Mouse (Mus musculus): Measurements from ENCODE around the gene Cd86. TPM values are rescaled to one million over a fixed set of nuclear protein-coding genes. Genes with fewer than 3 reads are reported as not detected.

Gene Cd86
- 10 to 100 TPM; 31.6 to 68.0 (median 48.2) TPM for polyA plus RNA-seq (2017; shearing (Covaris generic))

GRCm38 (mm10) chr16:36665782-36666181 is at the start of gene Cd86:
Gene Cd86, minus strand, starts transcription at chr16:36666081.
- ATAC-seq, result peak; percentile 28

GRCm38 (mm10) chr16:36711760-36712159 is 45.9 kb upstream of the Cd86 start:
- ATAC-seq, result no peak

DNA sequence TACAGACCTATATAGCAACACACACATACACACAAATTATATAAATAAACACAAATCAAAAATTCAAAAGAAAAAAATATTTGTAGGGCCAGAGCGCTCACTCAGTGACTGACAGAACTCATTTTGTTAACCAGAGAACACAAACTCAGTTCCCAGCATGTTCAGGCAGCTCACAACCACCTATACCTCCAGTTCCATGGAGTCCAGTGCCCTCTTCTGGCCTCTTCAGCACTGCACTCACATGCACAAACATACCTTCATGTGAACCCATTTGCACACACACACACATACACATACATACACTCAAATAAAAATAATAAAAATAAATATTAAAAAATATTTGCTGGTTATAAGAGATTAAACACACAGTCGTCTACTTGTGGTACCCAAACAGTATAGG is 44.9 kb upstream of the Cd86 start:
- ATAC-seq, result no peak

GRCm38 (mm10) chr16:36709405-36709804 is 43.5 kb upstream of the Cd86 start:
- ATAC-seq, result peak; percentile 89

DNA sequence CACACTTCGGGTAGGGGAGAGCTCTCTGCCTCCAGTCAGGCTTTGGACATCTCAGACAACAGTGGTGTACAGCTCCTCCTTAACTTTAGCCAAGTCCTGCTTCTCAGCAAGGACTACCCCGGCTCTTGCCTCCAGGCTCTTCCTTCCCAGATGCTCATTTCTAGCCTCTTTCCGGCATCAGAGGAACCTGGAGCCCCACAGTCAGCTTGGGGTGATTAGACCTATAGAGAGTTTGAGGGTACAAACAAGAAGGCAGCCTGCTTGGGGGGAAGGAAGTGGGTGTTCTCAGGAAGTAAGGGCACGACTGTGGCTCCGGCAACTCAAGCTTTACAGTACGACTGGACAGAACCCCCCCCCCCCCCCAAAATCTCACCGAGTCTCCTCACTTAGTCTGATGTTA is 42.9 kb upstream of the Cd86 start:
- ATAC-seq, result peak; percentile 62

- no peak for ATAC-seq
Observed at GRCm38 (mm10) chr16:36707702-36708423, 42.0 kb upstream of the Cd86 start.

DNA sequence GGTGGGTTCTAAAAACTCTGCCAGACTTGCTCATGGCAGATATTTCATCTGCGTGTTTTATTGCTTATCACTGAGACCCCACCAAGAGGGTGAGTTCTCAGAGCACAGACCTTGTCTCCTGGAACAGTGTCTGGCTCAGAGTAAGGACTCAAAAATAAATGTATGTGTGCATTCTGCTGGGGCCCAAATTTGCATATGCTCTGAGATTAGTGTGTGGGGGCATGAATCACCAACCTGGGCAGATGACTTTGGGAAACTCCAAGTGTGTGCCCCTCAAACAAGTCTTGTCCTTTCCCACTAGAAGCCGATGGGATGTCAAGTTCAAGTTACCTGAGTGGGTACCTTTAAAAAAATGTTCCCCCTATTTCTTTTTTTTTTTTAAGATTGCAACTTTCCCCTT is 34.6 kb upstream of the Cd86 start:
- ATAC-seq, result no peak

- no peak for ATAC-seq
Observed at GRCm38 (mm10) chr16:36697331-36697730, 31.4 kb upstream of the Cd86 start.

DNA sequence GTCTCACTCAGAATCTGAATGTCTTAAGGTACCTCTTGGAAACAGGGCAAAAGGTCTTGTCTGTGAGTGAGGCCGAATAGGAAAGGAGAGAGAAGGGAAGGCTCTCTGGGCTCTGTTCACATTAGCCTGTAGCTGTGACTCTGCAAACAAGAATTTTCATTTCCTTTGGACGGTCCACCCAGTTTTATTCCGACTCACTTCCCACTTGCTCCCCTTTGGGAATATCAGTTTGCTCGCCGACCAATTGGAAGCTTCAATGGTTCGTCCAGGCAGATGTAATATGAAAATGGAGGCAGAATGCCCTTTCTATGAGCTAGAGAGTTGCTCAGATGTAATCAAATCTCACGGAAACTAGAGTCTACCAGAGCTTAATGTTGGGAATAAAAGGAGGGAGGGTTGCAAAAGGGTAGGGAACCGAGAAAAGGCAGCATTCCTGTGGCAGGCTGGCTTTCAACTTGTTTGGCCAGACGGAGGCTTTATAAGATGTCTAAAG is 29.0 kb upstream of the Cd86 start:
- no peak for ATAC-seq

GRCm38 (mm10) chr16:36693818-36694413 is 28.0 kb upstream of the Cd86 start, which contains the start of gene Ildr1:
Gene Ildr1, plus strand, starts transcription at chr16:36693978.
- peak; percentile 99 for ATAC-seq

- ATAC-seq, result no peak
Observed at GRCm38 (mm10) chr16:36691484-36691883, 25.6 kb upstream of the Cd86 start.

DNA sequence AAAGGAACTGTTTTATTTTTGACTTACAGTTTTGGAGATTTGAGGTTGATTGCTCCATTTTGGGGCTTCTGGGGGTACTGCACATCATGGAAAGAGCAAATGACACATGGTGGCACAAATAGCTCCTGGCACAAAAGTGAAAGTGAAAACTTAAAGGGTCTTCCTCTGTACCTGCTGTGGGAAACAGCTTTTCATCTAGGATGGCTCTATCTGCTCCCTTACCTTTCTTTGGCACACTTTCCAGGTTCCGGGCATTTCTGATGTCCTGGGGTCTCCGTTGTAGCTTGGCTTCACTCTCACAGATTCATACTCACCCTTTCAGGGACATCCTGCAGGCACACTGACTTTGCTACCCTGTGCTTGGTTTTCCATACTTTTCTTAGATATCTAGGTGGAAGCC is 22.2 kb upstream of the Cd86 start:
- ATAC-seq, result no peak

- ATAC-seq, result peak; percentile 89
Observed at GRCm38 (mm10) chr16:36684325-36684918, 18.5 kb upstream of the Cd86 start.

GRCm38 (mm10) chr16:36681829-36682228 is 15.9 kb upstream of the Cd86 start:
- ATAC-seq, result peak; percentile 41

DNA sequence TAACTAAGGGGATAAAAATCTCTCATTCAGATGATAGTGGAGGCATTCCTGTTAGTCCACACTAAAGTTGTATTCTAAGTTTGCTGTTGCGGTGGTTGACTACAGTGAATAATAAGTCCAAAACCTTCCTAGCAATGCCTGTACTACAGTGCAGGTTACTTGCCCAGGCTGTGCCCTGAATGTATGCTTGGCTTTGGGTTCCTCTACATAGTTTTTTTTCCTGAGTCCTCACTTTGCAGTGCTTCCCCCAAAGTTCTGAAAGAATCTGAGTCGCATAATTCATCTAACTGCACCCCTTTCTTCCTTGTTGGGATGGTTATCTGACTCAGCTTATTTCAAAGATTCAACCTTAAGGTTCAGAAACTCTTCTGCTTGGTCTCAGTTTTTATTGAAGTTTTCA is 10.0 kb upstream of the Cd86 start:
- no peak for ATAC-seq

- ATAC-seq, result peak; percentile 42
Observed at GRCm38 (mm10) chr16:36675304-36675703, 9.4 kb upstream of the Cd86 start.

DNA sequence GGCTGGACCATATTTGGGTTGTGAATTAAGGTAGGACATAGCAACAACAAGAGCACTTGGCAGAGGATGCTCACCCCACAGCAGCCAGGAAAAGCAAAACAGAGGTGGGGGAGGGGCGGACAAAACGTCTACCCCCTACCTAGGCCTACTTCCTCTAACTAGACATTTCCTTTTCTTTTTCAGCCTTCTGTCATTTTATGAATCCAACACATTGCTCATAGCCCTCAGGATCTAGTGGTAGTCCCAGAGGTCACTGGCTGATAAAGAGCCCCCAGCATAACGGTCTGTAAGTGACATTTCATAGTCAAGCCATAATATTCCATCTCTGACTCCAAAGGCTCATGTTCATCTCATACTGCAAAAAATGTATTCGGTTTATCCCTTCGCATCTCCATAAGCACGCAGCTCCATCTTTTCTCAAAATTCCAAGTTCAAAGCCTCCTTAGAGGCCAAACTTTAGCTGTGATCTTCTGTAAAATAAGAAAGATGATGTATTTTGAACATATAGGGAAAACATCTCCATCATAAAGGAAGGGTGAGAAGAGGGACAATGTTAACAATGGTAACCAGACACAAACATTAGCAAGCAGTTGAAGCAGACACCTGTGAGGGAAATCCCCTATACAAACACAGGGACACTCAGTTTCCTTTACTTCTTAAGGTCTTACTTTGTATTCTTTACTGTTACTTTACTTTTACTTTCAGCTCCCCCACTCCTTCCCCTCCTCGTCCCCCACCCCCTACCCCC is 8.8 kb upstream of the Cd86 start:
- peak; percentile 90 for ATAC-seq

DNA sequence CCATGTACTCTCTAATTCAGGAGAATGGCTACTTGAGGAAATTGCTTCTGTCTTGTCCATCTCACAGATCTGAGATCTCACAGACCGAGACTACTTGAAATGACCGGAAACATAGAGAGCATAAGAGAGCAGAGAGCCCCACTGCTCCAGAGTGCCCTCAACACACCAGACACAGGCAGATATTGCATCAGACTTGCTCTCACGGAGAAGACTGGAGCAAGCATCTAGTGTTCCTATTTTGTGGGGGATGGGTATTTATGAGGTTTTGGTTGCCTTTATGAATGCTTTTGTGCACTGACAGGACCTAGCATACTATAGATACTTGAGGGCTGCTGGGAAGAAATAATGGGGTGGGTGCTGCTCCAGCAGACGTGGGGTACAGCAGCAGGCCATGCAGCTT is 7.3 kb upstream of the Cd86 start:
- ATAC-seq, result no peak

GRCm38 (mm10) chr16:36670590-36670989 is 4.7 kb upstream of the Cd86 start:
- ATAC-seq, result no peak

- ATAC-seq, result peak; percentile 77
Observed at GRCm38 (mm10) chr16:36666448-36667017, 652 bp upstream of the Cd86 start.

- ATAC-seq, result no peak
Observed at GRCm38 (mm10) chr16:36663484-36663883, 2.4 kb downstream of the Cd86 start.

GRCm38 (mm10) chr16:36661330-36661729 is 4.6 kb downstream of the Cd86 start:
- no peak for ATAC-seq

- ATAC-seq, result peak; percentile 45
Observed at GRCm38 (mm10) chr16:36655910-36656309, 10.0 kb downstream of the Cd86 start.

Data from inflammation-experienced regulatory T-cells, adult 6 months (primary cell).